Mouse (Mus musculus): ENCODE data around the gene Cd207. TPM values are rescaled to one million over a fixed set of nuclear protein-coding genes. Genes with fewer than 3 reads are reported as not detected.

Cd207 gene
- polyA plus RNA-seq (2017; shearing (Covaris generic)), result not detected

DNA sequence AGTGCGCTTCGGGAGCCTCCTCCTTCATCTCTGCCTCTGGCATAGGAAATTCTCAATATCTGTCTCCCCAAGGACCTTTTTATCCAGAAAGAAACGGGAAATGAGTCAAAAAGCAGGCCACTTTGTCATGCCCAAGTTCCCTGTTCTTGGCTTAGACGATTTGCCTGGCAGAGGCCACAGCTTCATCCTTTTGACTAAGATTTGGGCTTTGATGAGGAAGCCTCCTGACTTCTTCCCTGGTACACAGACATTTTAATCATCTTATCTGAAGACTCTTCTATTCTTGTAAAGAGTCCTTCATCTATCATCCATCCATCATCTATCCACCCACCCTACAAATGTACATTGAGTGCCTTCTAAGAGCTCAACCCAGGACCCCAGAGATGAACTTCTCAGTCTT is at the start of gene Cd207:
Gene Cd207 (minus strand): TSS at position 101 of the 400 bp plus-strand sequence.

DNA sequence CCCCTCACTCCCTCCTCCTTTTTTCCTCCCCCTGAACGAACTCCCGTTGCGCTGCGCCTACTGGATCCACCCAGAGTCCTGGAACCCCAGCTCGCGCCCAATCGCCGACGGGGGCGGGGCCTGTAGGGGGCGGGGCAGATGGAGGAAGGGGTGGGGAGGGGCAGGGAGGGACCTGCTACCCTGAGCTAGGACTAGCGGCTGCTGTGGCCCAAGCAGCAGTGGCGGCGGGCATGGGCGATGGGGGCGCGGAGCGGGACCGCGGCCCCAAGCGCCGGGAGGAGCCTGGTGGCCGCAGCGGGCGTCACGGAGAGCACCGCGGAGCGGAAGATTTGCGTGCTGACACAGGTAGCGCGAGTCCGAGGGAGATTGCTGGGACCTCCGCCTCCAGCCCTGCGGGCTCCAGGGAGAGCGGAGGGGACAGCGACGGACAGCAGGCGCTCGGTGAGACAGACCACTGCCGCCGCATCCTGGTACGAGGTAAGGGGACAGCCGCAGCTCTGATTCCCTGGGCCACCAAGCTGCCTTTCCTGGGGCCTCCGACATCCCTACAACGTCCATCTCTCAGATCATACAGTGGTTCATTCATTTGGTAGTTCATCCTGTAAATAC is 33.5 kb upstream of the Cd207 start, which contains the start of gene Vax2:
Gene Vax2 (plus strand): TSS at position 198 of the 609 bp plus-strand sequence.

DNA sequence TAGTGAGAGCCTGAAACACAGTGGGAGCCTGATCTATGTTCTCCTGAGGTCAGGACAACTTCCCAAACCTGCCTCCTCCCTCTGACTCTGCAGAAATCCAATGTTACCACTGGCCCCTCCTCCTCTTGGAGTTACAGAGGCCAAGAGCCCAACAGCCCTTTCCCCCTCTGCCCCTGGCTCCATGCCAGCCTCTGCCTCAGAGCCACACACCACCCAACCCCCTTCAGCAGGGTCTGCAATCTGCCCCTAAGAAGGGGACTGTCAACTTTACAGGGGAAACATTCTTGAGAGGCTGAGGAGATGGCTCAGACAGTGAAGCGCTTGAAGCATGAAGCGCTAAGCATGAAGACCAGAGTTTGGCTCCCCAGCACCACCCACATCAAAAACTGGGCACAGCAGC is 21.6 kb downstream of the Cd207 start, which contains the start of gene Clec4f:
Gene Clec4f (minus strand): TSS at position 101 of the 400 bp plus-strand sequence.

Other genes starting within 250 kb of the Cd207 start
- gene Tet3, start 218.8 kb downstream of the Cd207 start, polyA plus RNA-seq (2017; shearing (Covaris generic)), result 10 to 100 TPM; 43.5 to 43.7 TPM
- 100 to 1,000 TPM; 123 to 137 TPM for gene Dguok, start 170.9 kb downstream of the Cd207 start, polyA plus RNA-seq (2017; shearing (Covaris generic))
- 10 to 100 TPM in 1 of 2 experiments, 1 to 10 TPM in 1; 3.6 to 26.5 TPM for gene Actg2, start 141.6 kb downstream of the Cd207 start, polyA plus RNA-seq (2017; shearing (Covaris generic))
- gene Stambp, start 105.1 kb downstream of the Cd207 start, polyA plus RNA-seq (2017; shearing (Covaris generic)), result 10 to 100 TPM; 39.4 to 41.3 TPM
- under 1 TPM in 1 of 2 experiments, not detected in 1; 0.29 TPM for gene Clec4f, start 21.7 kb downstream of the Cd207 start, polyA plus RNA-seq (2017; shearing (Covaris generic))
- 1 to 10 TPM in 1 of 2 experiments, under 1 TPM in 1; 0.23 to 2.1 TPM for gene Vax2, start 33.4 kb upstream of the Cd207 start, polyA plus RNA-seq (2017; shearing (Covaris generic))
- gene Atp6v1b1, start 65.1 kb upstream of the Cd207 start, polyA plus RNA-seq (2017; shearing (Covaris generic)), result under 1 TPM in 1 of 2 experiments, not detected in 1; 0.13 TPM
- under 1 TPM in 1 of 2 experiments, not detected in 1; 0.19 TPM for gene Ankrd53, start 84.8 kb upstream of the Cd207 start, polyA plus RNA-seq (2017; shearing (Covaris generic))
- 10 to 100 TPM; 94.0 to 96.8 TPM for gene Tex261, start 98.0 kb upstream of the Cd207 start, polyA plus RNA-seq (2017; shearing (Covaris generic))
- gene Nagk, start 117.1 kb upstream of the Cd207 start, polyA plus RNA-seq (2017; shearing (Covaris generic)), result 10 to 100 TPM; 28.6 to 34.7 TPM
- 10 to 100 TPM; 29.7 to 30.8 TPM for gene Paip2b, start 153.9 kb upstream of the Cd207 start, polyA plus RNA-seq (2017; shearing (Covaris generic))
- gene Zfp638, start 189.3 kb upstream of the Cd207 start, polyA plus RNA-seq (2017; shearing (Covaris generic)), result 100 to 1,000 TPM; 114 to 125 TPM

Measured in inflammation-experienced regulatory T-cells (primary cell).